Mouse (Mus musculus): Measurements from ENCODE around the gene Zzef1.

Zzef1 gene

DNA sequence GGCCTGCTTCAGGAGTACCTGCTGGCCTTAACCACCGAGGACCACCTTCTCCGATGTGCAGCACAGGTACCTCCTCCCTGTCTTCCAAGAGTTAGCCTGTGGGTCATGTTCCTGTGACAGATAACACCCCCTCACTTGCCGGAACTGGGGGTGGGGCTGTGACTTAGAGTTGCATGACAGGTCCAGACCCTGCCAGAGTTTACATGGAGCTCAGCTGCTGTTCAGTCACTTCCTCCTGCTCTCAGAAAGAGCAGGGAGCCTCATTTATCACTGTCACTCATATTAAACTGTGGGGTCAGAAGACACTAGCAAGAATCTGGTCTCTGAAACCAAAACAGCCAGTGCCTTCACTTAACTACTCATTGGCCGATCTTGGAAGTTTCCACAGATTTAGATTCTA, 127.1 kb downstream of the Zzef1 start:
- no peak for DNase-seq

- no peak for DNase-seq
These were observed 128.4 kb downstream of the Zzef1 start for GRCm38 (mm10) chr11:72924458-72924857.

GRCm38 (mm10) chr11:72925067-72925466, 129.0 kb downstream of the Zzef1 start:
- peak; percentile 33 for DNase-seq

- peak; percentile 79 for DNase-seq
These were observed 130.3 kb downstream of the Zzef1 start for GRCm38 (mm10) chr11:72926226-72926890.

DNA sequence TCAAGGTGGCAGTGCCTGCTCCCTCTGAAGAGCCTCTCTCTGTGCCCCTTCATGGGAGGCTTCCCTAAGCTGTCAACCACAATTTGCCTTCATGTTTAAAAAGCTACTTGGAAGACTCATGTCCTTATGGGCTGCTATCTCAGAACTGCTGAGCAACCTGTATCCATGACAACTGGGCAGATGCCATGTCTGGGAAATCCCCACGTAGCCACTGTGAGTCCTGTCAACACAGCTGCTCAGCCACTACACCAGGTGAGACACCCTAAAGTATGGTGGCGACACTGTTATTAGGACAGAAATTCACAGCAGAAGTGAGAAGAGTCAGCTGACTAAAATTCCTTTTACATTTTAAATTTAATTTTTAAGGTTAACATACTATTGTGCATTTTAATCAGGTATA, 132.5 kb downstream of the Zzef1 start:
- no peak for DNase-seq

DNA sequence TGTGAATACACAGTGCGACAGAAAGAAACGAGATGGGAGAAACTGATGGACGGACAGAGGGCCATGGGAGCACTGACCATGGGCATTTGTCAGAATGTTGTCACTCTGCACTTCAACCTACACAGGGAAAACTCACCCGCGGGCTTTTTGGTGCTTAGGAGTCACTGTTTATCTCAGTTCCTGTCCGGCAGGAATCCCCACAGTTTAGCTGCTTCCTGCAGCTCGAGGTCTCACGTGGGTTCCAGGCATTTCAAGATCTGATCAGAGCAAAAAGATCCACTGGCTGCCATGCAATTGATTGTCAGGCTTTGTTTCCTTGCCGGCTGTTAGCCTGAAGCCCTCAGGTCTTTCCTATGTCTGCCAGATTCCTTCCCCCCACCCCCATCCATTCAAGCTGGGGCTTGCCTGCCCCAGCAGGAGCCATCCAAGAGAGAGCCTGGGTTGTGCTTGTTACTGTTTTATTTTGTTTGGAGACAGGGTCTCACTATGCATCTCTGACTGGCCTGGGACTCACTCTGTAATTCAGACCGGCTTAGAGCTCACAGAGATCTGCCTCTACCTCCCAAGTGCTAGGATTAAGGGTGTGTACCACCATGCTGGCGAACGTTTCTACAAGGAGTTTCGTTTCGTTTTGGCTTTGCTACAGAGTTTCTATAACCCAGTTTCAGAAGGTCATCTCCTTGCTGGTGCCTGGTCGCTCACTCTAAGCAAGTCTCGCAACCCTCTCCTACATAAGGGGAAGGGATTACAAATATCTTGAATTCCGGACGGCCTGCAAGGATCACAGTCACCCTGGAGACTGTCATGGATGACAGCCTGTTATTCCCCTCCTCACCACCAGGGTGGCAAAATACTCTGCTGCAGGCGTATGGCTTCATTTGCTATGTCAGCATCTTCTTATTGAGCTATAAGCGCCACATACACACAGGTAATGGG, 144.4 kb downstream of the Zzef1 start:
- DNase-seq: peak; percentile 64

- peak; percentile 8 for DNase-seq
These were observed 149.2 kb downstream of the Zzef1 start for GRCm38 (mm10) chr11:72944996-72945793.

DNA sequence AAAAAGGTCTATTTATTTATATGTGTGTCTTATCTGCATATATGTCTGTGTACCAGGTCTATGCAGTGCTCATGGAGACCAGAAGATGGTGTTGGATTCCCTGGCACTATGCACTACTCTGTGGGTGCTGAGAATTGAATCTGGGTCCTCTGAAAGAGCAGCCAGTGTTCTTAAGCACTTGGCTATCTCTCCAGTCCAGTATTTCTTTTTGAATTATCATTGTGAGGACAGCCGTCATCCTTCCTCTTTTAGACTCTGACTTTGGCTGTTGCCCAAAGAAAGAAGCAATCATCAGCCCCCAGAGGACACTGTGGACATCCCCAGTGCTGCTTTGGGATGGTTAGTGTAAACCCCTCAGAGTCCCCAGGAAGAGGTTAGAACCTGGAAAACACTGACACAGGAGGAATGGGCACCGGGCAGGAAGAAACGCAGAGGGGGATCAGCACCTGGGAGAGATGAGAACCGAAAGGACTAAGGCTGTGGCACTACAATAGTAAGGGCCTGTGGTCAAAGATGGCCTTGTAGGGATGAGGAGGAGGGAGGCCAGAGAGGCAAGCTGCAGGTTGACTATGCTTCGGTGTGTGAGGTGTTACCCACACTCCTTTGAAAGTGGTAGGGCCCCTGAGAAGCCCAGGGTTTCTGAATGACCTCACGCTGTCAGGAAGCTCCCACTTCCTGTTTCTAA, 150.0 kb downstream of the Zzef1 start:
- peak; percentile 9 for DNase-seq

- DNase-seq: no peak
These were observed 150.6 kb downstream of the Zzef1 start for GRCm38 (mm10) chr11:72946560-72947119.

- DNase-seq: no peak
These were observed 151.8 kb downstream of the Zzef1 start for GRCm38 (mm10) chr11:72947840-72948239.

GRCm38 (mm10) chr11:72948254-72948653, 152.2 kb downstream of the Zzef1 start:
- peak; percentile 51 for DNase-seq

- no peak for DNase-seq
These were observed 155.3 kb downstream of the Zzef1 start for GRCm38 (mm10) chr11:72951137-72952000.

DNA sequence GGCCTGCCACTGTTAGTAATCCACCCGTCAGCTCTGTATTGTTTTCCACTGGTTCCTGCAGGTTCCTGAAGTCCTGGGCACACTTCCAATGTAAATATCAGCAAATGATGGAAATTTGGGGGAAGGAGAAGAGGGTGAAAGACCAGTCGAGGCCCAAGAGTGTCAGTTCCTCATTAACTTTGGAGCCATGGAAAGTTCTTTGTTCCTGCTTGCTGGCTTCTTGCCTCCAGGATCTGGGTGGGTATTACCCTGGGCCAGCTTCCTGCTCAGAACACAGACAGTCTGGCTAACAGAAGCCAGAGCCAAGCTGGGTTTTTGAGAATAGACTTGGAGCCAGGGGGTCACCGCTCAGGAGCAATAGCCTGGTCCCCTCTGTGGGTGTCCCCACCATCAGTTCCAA, 156.2 kb downstream of the Zzef1 start:
- no peak for DNase-seq

DNA sequence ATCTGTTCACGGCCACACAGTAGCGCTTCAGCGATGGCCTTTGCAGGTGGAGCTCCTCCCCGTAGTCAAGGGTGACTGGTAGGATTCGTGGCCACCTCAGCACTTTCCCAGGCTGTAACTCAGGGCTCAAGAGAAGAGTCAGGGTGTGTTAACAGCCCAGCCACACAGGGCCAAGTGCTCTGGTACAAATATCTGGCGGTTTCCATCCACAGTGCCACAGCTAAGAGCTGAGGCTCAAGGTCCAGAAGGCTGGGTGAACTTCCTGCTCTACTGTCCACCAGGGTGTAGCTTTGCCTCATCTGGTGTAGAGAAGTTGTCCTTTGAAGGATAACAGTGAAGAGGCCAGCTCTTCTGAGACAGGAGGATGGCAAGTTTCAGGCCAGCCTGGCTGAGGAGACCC, 156.7 kb downstream of the Zzef1 start:
- no peak for DNase-seq

GRCm38 (mm10) chr11:72953116-72953439, 157.1 kb downstream of the Zzef1 start:
- DNase-seq: no peak

- no peak for DNase-seq
These were observed 157.6 kb downstream of the Zzef1 start for GRCm38 (mm10) chr11:72953440-72954151.

GRCm38 (mm10) chr11:72954216-72954615, 158.2 kb downstream of the Zzef1 start:
- no peak for DNase-seq

DNA sequence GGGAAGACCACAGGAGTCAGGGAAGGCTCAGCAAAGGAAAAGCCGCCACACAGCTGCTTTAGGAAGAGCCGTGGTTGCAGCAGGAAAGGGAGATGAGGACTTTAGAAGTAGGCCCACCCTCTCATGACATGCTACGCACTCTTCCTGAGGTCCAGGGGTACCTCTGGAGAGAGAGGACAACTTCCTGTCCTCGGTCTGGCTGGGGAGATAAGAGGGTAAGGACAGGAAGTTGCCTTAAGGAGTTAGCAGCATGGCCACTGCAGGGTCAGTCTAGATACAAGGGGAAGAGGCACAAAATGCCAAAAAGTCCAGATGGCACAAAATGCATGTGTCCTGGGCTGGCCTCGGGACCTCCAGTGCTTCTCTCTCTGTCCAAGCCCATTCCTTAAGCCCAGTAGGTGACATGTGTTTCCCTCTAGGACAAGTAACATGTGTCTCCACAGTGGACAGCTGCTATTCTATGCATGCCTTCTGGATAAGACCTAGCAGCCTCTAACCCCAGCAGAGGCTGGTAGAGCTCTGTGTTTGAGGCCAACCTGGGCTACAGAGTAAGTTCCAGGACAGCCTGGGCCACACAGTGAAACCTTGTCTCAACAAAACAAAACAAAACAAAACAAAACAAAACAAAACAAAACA, 159.4 kb downstream of the Zzef1 start:
- DNase-seq: no peak

GRCm38 (mm10) chr11:72957318-72957717, 161.3 kb downstream of the Zzef1 start:
- no peak for DNase-seq
